Mouse (Mus musculus): ENCODE measurements at regions not wholly inside any gene's neighbourhood (a gene's known extent, or its start where the extent isn't known, plus 50 kb on each side); places are given as distances from the start of the nearest gene placed in this dataset.
A peak's percentile ranks its signal among the peaks of the same experiment; 100 is the strongest.

DNA sequence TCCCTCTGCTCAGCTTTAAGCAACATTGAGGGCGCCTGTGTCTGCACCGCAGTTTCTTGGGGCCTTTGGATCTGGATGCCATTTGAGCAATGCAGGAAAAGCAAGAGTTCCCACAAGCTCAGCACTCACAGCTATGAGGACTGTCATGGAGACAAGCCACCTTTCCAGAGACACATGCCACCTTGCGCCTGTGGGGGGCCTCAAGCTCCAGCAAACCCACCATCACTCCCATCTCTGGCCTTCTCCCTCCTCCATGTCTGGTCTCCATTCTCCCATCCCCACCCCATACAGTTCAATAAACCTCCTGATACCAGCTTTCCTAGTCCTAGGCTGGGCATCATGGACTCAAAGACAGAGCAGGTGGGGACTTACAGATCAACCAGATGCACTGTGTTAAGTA is 97.8 kb downstream of the Wdr11 start:
- 93% methylated on average over 3 of the region's 3 CpGs for WGBS
- no peaks in the 10 kb centered on the region for H3K27me3 ChIP-seq (ENCODE audit: control insufficient read depth, insufficient read depth, low read length)
- H3K36me3 ChIP-seq (ENCODE audit: control insufficient read depth, insufficient read depth, low read length): no peaks in the 10 kb centered on the region
- H3K4me3 ChIP-seq (replicated peaks; ENCODE audit: low read length): no peak overlapping the region
- peaks cover 8% of the 10 kb centered on the region for H3K4me1 ChIP-seq (ENCODE audit: control insufficient read depth, insufficient read depth, low read length)
- no peak for ATAC-seq (ENCODE audit: insufficient read depth, low FRiP score)
- H3K4me2 ChIP-seq (ENCODE audit: low read depth, low read length): no peak overlapping the region
- H3K9me3 ChIP-seq (replicated peaks; ENCODE audit: control insufficient read depth, low read length): no peaks in the 10 kb centered on the region
- H3K27ac ChIP-seq (ENCODE audit: low read length): no peak overlapping the region
- no peak overlapping the region for H3K9ac ChIP-seq (ENCODE audit: low read length)

DNA sequence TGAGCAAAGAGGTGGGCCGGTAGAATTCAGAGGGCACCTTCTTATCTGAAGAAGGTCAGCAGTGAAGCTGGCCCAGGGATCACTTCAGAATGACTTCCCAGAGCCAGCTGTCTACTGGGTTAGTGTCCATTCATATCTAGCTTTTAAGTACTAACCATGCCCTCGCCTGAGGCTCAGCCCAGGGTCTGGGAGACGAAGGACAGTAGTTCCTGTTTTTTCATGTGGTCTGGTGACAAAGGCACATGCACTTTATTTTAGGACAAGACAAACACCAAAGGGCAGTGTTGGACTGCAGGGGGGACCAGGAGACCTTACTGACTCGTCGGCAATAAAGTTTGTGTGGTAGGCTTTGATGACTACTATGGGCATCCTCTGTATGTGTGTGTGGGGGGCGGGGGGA is 99.2 kb downstream of the Wdr11 start:
- ATAC-seq (ENCODE audit: insufficient read depth, low FRiP score): no peak
- Histone ChIP-seq H3K4me1 (ENCODE audit: control insufficient read depth, insufficient read depth, low read length) (peaks cover 8% of the 10 kb centered on the region), H3K4me2 (ENCODE audit: low read depth, low read length) (no peak overlapping the region), H3K36me3 (ENCODE audit: control insufficient read depth, insufficient read depth, low read length) (no peaks in the 10 kb centered on the region), H3K9me3 (replicated peaks; ENCODE audit: control insufficient read depth, low read length) (no peaks in the 10 kb centered on the region), H3K9ac (ENCODE audit: low read length) (no peak overlapping the region), H3K27me3 (ENCODE audit: control insufficient read depth, insufficient read depth, low read length) (no peaks in the 10 kb centered on the region), H3K27ac (ENCODE audit: low read length) (no peak overlapping the region), H3K4me3 (replicated peaks; ENCODE audit: low read length) (no peak overlapping the region)
- WGBS: 77% methylated on average over 6 of the region's 6 CpGs

DNA sequence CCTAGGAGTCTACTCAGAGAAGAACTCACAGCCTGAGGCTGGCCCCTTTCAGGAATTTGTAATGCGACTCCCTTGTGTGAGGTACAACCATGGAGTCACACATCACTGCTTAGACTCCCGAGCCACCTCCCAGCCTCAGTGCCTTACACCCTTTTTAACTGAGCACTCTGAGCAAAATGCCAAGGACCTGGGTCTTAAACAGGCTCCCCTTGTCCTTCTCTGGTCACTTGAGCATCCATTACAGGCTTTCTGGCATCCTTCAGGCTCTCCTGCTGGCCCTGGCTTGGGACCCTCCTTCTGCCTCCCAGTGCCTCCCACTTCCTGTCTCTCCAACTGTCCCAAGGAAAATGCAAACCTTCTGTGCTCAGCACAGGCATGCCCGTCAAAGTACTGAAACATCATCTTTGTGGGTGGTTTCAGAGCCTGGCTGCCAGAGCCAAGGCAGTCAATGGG is 100.0 kb downstream of the Wdr11 start:
- H3K36me3 ChIP-seq (ENCODE audit: control insufficient read depth, insufficient read depth, low read length): no peaks in the 10 kb centered on the region
- H3K4me2 ChIP-seq (ENCODE audit: low read depth, low read length): no peak overlapping the region
- H3K4me1 ChIP-seq (ENCODE audit: control insufficient read depth, insufficient read depth, low read length): peaks cover 8% of the 10 kb centered on the region
- H3K9me3 ChIP-seq (replicated peaks; ENCODE audit: control insufficient read depth, low read length): no peaks in the 10 kb centered on the region
- H3K9ac ChIP-seq (ENCODE audit: low read length): 0 out of 2 replicates have a peak overlapping the region, but pooled peaks have one; percentile 3
- H3K27me3 ChIP-seq (ENCODE audit: control insufficient read depth, insufficient read depth, low read length): no peaks in the 10 kb centered on the region
- no peak overlapping the region for H3K4me3 ChIP-seq (replicated peaks; ENCODE audit: low read length)
- ATAC-seq (ENCODE audit: insufficient read depth, low FRiP score): no peak
- 35% methylated on average over 3 of the region's 3 CpGs for WGBS
- H3K27ac ChIP-seq (ENCODE audit: low read length): peak overlapping the region; percentile 26; the same call in 1 of the 2 replicates

DNA sequence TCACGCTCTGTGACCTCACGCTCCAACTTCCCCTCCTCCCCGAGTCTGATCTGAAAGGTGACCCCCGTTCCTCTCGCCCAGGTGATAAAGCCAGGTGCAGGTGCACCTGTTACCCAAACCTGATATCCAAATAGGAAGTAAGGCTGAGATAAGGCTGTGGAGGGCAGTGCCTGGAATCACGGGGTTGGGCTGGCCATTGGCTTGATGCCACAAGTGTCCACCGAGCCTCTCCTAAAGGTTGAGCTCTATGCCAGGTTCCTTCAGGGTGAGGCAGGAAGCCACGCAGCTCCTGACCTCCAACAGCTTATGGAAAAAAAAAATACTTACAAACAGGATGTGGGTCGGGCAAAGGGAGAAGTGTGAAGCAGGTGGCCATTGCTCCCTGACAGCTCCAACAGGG is 102.0 kb downstream of the Wdr11 start:
- peak; percentile 83 for ATAC-seq (ENCODE audit: insufficient read depth, low FRiP score)
- H3K9me3 ChIP-seq (replicated peaks; ENCODE audit: control insufficient read depth, low read length): no peaks in the 10 kb centered on the region
- peaks cover 8% of the 10 kb centered on the region for H3K4me1 ChIP-seq (ENCODE audit: control insufficient read depth, insufficient read depth, low read length)
- H3K4me3 ChIP-seq (replicated peaks; ENCODE audit: low read length): no peak overlapping the region
- H3K36me3 ChIP-seq (ENCODE audit: control insufficient read depth, insufficient read depth, low read length): no peaks in the 10 kb centered on the region
- H3K9ac ChIP-seq (ENCODE audit: low read length): no peak overlapping the region
- H3K27me3 ChIP-seq (ENCODE audit: control insufficient read depth, insufficient read depth, low read length): no peaks in the 10 kb centered on the region
- H3K27ac ChIP-seq (ENCODE audit: low read length): no peak overlapping the region
- no peak overlapping the region for H3K4me2 ChIP-seq (ENCODE audit: low read depth, low read length)
- 61% methylated on average over 9 of the region's 9 CpGs for WGBS

DNA sequence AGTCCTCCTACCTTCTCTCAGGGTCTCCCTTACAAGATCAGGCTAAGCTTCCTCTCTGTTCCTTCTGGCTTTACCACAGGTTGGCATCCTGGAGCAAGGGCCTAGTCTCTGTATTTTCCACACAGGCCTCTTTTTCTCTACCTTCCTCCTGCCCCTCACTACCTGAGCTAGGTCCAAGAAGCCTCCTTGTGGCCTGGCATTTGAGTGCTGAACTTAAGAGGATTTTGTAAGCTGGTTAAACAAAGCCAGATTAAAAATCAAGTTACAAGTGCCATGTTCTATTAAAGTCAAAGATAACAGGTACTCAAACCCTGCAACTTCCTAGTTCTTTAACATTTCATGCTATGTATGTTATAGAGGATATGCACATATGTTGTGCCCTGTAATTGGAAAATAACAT is 102.5 kb downstream of the Wdr11 start:
- Histone ChIP-seq H3K27ac (ENCODE audit: low read length) (0 out of 2 replicates have a peak overlapping the region, but pooled peaks have one; percentile 22), H3K36me3 (ENCODE audit: control insufficient read depth, insufficient read depth, low read length) (no peaks in the 10 kb centered on the region)
- ATAC-seq (ENCODE audit: insufficient read depth, low FRiP score): no peak

DNA sequence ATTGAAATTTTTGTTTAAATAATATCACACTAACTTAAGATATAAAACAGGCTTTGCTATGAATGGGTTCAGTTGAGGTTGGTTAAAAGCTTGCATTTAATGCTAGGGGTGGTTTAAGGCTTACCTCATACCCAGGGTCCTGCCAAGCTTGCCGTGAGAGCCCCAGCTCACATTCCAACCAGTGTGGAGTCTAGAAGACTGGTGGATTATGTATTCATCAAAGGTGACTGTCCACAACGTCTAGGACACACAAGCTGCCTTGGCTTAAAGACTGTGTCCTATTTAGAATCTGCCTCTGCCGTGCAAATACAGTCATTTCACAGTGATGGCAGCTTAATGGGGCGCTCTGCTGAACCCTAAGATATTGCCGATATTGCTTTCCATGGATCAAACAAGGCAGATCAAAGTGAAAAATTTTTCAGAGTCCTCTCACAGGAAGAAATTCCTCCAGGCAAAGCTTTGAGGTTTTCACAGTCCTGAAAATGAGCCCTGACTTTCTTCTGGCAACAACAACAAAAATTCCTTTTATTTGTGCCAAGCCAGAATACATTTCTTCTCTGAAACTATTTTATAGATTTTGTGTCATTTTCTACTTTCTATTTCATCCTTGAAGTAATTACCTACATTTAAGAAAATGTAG is 108.4 kb downstream of the Wdr11 start:
- no peak overlapping the region for H3K9ac ChIP-seq (ENCODE audit: low read length)
- no peaks in the 10 kb centered on the region for H3K36me3 ChIP-seq (ENCODE audit: control insufficient read depth, insufficient read depth, low read length)
- no peaks in the 10 kb centered on the region for H3K4me1 ChIP-seq (ENCODE audit: control insufficient read depth, insufficient read depth, low read length)
- H3K27ac ChIP-seq (ENCODE audit: low read length): no peak overlapping the region
- WGBS: 70% methylated on average over 5 of the region's 5 CpGs
- no peak for ATAC-seq (ENCODE audit: insufficient read depth, low FRiP score)
- H3K4me2 ChIP-seq (ENCODE audit: low read depth, low read length): no peak overlapping the region
- no peaks in the 10 kb centered on the region for H3K27me3 ChIP-seq (ENCODE audit: control insufficient read depth, insufficient read depth, low read length)
- no peak overlapping the region for H3K4me3 ChIP-seq (replicated peaks; ENCODE audit: low read length)
- H3K9me3 ChIP-seq (replicated peaks; ENCODE audit: control insufficient read depth, low read length): no peaks in the 10 kb centered on the region

More for the DNA sequence above, 102.5 kb downstream of the Wdr11 start:
- H3K4me1 ChIP-seq (ENCODE audit: control insufficient read depth, insufficient read depth, low read length): peaks cover 8% of the 10 kb centered on the region
- no peak overlapping the region for H3K4me2 ChIP-seq (ENCODE audit: low read depth, low read length)
- H3K9me3 ChIP-seq (replicated peaks; ENCODE audit: control insufficient read depth, low read length): no peaks in the 10 kb centered on the region
- no peaks in the 10 kb centered on the region for H3K27me3 ChIP-seq (ENCODE audit: control insufficient read depth, insufficient read depth, low read length)
- no peak overlapping the region for H3K4me3 ChIP-seq (replicated peaks; ENCODE audit: low read length)
- no peak overlapping the region for H3K9ac ChIP-seq (ENCODE audit: low read length)

DNA sequence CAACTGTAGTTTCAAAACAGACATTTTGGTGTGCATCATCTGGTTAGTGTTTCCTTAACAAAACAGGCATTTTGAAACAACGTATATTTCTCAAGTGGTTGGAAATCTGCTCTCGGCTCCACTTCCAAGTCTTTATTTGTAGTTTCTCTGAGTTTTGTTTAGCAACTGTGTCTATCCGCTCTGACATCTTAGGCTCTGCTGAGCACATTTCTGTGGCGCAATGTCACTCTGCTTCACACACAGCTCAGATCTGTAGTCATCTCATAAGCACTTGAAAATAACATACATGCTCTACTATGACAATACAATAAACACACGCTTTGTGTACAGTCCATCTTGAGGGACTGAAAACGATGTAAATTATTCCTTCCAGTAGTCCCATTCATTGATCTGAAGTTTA is 135.9 kb downstream of the Wdr11 start:
- 65% methylated on average over 6 of the region's 6 CpGs for WGBS
- no peaks in the 10 kb centered on the region for H3K9me3 ChIP-seq (replicated peaks; ENCODE audit: control insufficient read depth, low read length)
- no peaks in the 10 kb centered on the region for H3K27me3 ChIP-seq (ENCODE audit: control insufficient read depth, insufficient read depth, low read length)
- H3K4me3 ChIP-seq (replicated peaks; ENCODE audit: low read length): no peak overlapping the region
- H3K9ac ChIP-seq (ENCODE audit: low read length): no peak overlapping the region
- no peak overlapping the region for H3K4me2 ChIP-seq (ENCODE audit: low read depth, low read length)
- peaks cover 11% of the 10 kb centered on the region; the same call in 1 of the 2 replicates for H3K4me1 ChIP-seq (ENCODE audit: control insufficient read depth, insufficient read depth, low read length)
- H3K27ac ChIP-seq (ENCODE audit: low read length): peak overlapping the region; percentile 58; the same call in 1 of the 2 replicates
- H3K36me3 ChIP-seq (ENCODE audit: control insufficient read depth, insufficient read depth, low read length): no peaks in the 10 kb centered on the region
- ATAC-seq (ENCODE audit: insufficient read depth, low FRiP score): no peak

DNA sequence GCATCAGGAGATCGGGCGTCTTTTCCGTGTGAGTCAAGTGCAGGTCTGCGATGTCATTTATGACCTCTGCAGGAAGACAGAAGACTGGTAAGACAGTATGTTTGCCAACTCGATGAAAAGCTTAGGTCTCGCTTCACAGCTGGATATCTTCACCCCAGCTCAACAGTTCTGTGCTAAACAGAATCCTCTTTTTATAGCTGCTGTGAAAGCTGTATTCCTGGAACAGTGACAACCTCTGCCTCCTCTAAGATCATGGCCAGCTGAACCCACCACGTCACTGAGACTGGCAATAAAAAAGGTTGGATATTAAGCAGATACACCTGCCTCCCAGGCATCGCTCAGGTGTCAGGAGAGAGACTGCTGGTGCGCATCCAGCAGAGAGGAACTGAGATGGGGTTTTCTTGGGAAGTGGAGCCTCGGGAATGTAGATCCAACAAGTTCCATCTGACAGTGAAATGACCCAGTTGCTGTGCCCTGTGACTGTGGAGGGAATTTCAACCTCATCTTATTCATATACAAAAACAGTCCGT is 138.1 kb downstream of the Wdr11 start:
- no peak overlapping the region for H3K4me3 ChIP-seq (replicated peaks; ENCODE audit: low read length)
- WGBS: 39% methylated on average over 11 of the region's 11 CpGs
- peak overlapping the region; percentile 66 for H3K27ac ChIP-seq (ENCODE audit: low read length)
- H3K27me3 ChIP-seq (ENCODE audit: control insufficient read depth, insufficient read depth, low read length): no peaks in the 10 kb centered on the region
- no peak overlapping the region for H3K9ac ChIP-seq (ENCODE audit: low read length)
- H3K4me2 ChIP-seq (ENCODE audit: low read depth, low read length): no peak overlapping the region
- peak; percentile 81 for ATAC-seq (ENCODE audit: insufficient read depth, low FRiP score)
- no peaks in the 10 kb centered on the region for H3K36me3 ChIP-seq (ENCODE audit: control insufficient read depth, insufficient read depth, low read length)
- peaks cover 11% of the 10 kb centered on the region; the same call in 1 of the 2 replicates for H3K4me1 ChIP-seq (ENCODE audit: control insufficient read depth, insufficient read depth, low read length)
- H3K9me3 ChIP-seq (replicated peaks; ENCODE audit: control insufficient read depth, low read length): no peaks in the 10 kb centered on the region

DNA sequence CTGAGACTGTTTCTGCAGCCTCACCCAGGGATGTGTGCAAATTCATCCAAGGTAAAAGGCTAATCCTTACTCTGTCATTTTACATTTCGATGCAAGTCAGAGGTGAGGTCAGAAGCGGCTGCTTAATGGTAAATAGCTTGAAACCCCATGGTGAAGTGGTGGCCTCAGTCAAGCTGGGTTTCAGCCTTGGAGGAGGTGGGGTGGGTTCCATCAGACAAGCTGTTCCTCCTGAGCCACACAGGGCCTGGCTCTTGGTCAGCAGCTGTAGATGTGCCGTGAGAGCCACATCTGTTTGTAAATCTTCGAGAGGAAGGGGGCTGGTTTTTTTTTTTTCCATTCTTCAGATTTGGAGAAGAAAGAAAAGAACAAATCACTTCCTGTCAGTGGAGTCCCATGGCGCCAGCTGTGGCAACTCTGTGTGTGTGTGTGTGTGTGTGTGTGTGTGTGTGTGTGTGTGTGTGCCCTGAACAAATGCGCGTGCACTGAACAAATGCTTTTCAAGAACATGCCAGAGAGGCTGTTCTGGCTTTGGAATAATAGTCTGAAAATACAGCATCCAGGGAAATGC is 139.2 kb downstream of the Wdr11 start:
- 0 out of 2 replicates have a peak, but pooled peaks have one; percentile 56 for ATAC-seq (ENCODE audit: insufficient read depth, low FRiP score)
- no peak overlapping the region for H3K9ac ChIP-seq (ENCODE audit: low read length)
- H3K9me3 ChIP-seq (replicated peaks; ENCODE audit: control insufficient read depth, low read length): no peaks in the 10 kb centered on the region
- H3K27ac ChIP-seq (ENCODE audit: low read length): peak overlapping the region; percentile 79
- no peak overlapping the region for H3K4me2 ChIP-seq (ENCODE audit: low read depth, low read length)
- no peaks in the 10 kb centered on the region for H3K27me3 ChIP-seq (ENCODE audit: control insufficient read depth, insufficient read depth, low read length)
- H3K4me1 ChIP-seq (ENCODE audit: control insufficient read depth, insufficient read depth, low read length): peaks cover 11% of the 10 kb centered on the region; the same call in 1 of the 2 replicates
- WGBS: 36% methylated on average over 7 of the region's 7 CpGs
- no peaks in the 10 kb centered on the region for H3K36me3 ChIP-seq (ENCODE audit: control insufficient read depth, insufficient read depth, low read length)
- no peak overlapping the region for H3K4me3 ChIP-seq (replicated peaks; ENCODE audit: low read length)
